Comparison of ENCODE assay signal across 35 mouse cellular contexts in the genomic region with DNA sequence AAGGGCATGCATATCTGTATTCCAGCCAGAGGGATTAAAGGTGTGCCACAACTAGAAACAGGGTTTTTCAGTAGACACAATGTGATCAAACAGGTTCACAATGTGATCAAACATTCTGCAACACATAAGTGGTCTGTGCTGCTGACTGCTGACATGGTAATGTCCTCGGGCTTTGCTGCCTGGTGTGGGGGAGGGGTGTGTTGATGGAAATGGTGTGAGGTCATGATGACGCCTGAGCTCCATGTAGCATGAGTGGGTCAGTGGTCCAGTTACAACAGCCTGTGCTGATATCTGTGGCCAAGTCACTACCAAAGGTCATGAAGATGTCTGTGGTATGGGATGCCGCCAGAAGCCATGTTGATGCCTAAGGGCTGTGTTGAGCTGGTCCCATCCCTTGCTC. TPM values are rescaled to one million over a fixed set of nuclear protein-coding genes. Genes with fewer than 3 reads are reported as not detected.
"Had no signal": no experiment of that assay in that cellular context is flagged by ENCODE, and none has a peak within 500 bp of the region (broad histone marks: within the 10 kb centered on the region; RNA-seq: fewer than 3 reads in every experiment).

No protein-coding gene starts in this region.

- ATAC-seq: hindbrain, embryonic 16.5 days; hindbrain, postnatal 0 days; inflammation-experienced regulatory T-cells, adult 6 months; intestine, embryonic 15.5 days; intestine, embryonic 16.5 days; intestine, postnatal 0 days had no signal

- DNase-seq: heart, postnatal 10 days; heart, postnatal 36 days; heart, postnatal 4 days; kidney, adult 11 months; kidney, adult 18-20 months; kidney, adult 2 months; kidney, adult 8-10 months; kidney, adult 9 months; kidney, postnatal 10 days; kidney, postnatal 14 days; kidney, postnatal 25 days; kidney, postnatal 36 days; kidney, postnatal 4 days; layer of hippocampus, adult 9-11 months; layer of hippocampus, postnatal 36 days had no signal

- H3K4me1 ChIP-seq: heart, embryonic 13.5 days; heart, embryonic 15.5 days; hindbrain, embryonic 10.5 days; hindbrain, embryonic 12.5 days; hindbrain, embryonic 13.5 days; hindbrain, embryonic 15.5 days; intestine, embryonic 15.5 days; kidney, embryonic 15.5 days had no signal

- H3K4me2 ChIP-seq: heart, embryonic 11.5 days; heart, embryonic 12.5 days; heart, embryonic 13.5 days; heart, embryonic 15.5 days; hindbrain, embryonic 12.5 days; hindbrain, embryonic 13.5 days; hindbrain, embryonic 14.5 days; hindbrain, embryonic 15.5 days; intestine, embryonic 15.5 days; kidney, embryonic 15.5 days had no signal

- H3K9me3 ChIP-seq: heart, embryonic 10.5 days; heart, embryonic 15.5 days; hindbrain, embryonic 13.5 days; hindbrain, embryonic 15.5 days; intestine, embryonic 15.5 days; kidney, embryonic 15.5 days had no signal

- H3K9ac ChIP-seq: heart, embryonic 12.5 days; heart, embryonic 13.5 days; heart, embryonic 15.5 days; hindbrain, embryonic 12.5 days; hindbrain, embryonic 13.5 days; hindbrain, embryonic 14.5 days; hindbrain, embryonic 15.5 days; intestine, embryonic 15.5 days; kidney, embryonic 15.5 days had no signal

- H3K27ac ChIP-seq: heart, embryonic 10.5 days; heart, embryonic 13.5 days; heart, embryonic 15.5 days; hindbrain, embryonic 10.5 days; hindbrain, embryonic 12.5 days; hindbrain, embryonic 13.5 days; hindbrain, embryonic 14.5 days; hindbrain, embryonic 15.5 days; hindbrain, postnatal 0 days; intestine, embryonic 15.5 days; kidney, embryonic 15.5 days; kidney, postnatal 0 days; layer of hippocampus, adult 2 months had no signal

- H3K4me3 ChIP-seq: heart, embryonic 10.5 days; heart, embryonic 12.5 days; heart, embryonic 13.5 days; heart, embryonic 15.5 days; hindbrain, embryonic 10.5 days; hindbrain, embryonic 12.5 days; hindbrain, embryonic 13.5 days; hindbrain, embryonic 15.5 days; intestine, embryonic 15.5 days; kidney, embryonic 15.5 days; layer of hippocampus, adult 2 months had no signal

- H3K36me3 ChIP-seq: heart, embryonic 10.5 days; heart, embryonic 12.5 days; heart, embryonic 13.5 days; heart, embryonic 15.5 days; hindbrain, embryonic 10.5 days; hindbrain, embryonic 12.5 days; hindbrain, embryonic 13.5 days; hindbrain, embryonic 15.5 days; intestine, embryonic 15.5 days; kidney, embryonic 15.5 days had no signal

- H3K27me3 ChIP-seq: heart, embryonic 12.5 days; heart, embryonic 13.5 days; heart, embryonic 15.5 days; hindbrain, embryonic 12.5 days; hindbrain, embryonic 13.5 days; hindbrain, embryonic 15.5 days; intestine, embryonic 15.5 days; kidney, embryonic 15.5 days had no signal

RNA-seq across cellular contexts. Expression of a gene that starts 34.2 kb away (rescaled TPM):
- total RNA-seq: hematopoietic stem cell, adult 5-6 weeks had no signal
- polyA plus RNA-seq: inflammation-experienced regulatory T-cells, adult 6 months had no signal
